Mouse (Mus musculus): ENCODE measurements around the gene Pet117.

Gene Pet117

DNA sequence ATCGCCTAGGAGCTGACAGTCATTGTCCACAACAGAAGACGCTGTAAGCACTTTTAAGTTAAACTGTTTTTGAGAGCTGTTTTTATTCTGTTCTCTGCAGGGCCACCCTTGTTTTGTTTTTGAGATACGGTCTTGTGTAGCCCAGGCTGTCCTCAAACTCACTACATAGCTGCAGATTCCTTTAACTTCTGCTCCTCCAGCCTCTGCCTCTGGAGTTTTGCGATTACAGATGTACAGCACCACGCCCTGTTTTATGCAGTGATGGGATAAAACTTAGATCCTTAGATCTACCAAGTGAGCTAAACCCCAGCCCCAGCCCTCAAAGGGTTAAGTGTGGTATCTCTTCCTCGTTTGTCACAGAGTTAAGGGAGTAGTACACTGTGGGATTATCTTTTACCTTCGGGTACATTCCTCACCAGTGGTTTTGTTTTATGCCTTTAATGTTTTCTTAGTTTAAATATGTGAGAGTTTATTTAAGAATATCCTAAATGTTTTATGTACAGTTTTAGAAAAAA, 13.9 kb downstream of the Pet117 start:
- no peak for DNase-seq (ENCODE audit: low read depth)

DNA sequence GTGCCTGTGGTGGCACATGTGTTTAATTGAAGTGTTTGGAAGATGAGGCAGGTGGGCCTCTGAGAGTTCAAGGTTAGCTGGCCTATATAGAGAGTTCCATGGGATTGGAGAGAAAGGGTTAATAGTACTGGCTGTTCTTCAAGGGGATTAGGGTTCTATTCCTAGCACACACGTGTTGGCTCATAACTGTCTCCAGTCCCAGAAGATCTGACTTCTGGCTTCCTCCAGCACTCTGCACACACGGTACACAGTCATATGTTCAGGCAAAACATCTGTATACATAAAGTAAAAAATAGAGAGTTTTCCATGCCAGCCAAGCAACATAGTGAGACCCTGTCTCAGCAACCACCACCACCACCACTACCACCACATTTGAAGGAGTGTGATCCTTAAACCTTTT, 17.5 kb downstream of the Pet117 start:
- no peak for DNase-seq (ENCODE audit: low read depth)

DNA sequence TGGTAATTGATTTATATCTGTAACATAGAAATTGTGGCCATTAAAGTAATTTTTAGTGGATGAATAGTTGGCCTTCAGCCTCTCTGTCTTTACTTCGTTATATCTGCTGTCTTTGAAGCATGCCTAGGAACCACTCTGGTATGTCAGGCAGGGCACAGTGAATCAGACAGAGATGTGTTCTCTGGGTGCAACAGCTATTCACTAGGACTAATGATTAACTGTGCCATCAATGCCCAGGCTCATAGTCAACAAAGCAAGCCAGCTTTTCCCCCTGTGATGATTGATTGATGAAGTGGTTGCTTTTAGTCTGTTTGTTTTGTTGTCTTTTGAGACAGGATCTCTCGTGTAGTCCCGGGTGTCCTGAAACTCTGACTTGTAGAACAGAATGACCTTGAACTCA, 19.6 kb downstream of the Pet117 start:
- DNase-seq (ENCODE audit: low read depth), result no peak

DNA sequence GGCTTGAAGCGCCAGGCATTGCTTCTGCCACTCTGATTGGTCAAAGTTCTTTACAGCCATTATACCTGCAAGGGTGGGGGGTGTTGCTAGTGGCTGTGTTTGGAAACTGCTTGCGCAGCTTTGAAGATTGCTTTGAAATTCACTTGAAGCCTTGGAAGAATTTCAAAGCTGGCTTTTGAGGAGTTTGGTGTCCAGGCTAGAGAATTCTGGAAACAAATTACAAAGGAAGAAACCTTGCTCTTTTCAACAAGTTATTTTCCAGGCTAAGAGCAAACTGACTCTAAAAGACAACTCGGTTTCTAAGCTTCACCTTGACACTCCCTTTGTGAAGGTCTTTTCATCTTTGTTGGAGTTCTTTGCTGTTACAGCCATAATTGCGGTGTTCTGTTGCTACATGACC, 30.7 kb downstream of the Pet117 start:
- no peak for DNase-seq (ENCODE audit: low read depth)

DNA sequence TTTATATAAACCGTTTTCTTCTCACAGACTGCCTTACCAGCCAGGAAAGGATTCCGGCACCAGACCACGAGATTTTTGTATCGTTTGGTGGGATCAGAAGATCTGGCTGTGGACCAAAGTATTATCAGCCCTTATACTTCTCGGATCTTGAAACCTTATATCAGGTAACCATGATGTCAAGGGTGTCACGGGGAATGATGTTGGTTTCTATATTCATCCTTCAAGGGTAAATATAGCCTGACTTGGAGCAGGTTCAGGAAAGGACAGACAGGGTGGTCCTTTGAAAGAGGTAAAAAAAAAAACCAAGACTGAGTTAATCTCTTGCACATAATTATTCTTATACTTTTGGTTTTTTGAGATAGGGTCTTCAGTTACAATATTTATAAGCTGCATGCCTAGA, 31.9 kb downstream of the Pet117 start:
- no peak for DNase-seq (ENCODE audit: low read depth)

DNA sequence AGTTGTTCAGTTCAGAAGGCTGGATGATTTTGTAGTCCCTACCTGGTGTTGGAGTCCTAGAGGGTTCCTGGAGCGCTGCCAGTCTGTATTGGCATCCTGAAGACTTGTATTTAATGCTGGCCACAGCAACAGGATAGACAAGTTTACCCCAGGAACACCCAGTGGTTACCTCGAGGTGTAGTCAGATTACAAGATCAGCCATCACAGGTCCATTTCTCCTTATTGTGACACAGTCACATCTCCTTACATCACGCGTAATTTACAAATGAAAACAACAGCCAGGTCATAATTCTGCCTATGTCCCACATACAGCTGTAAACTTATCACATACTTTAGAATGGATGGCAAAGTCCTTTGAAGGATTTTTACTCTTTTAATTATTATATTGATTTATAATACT, 40.2 kb downstream of the Pet117 start:
- no peak for DNase-seq (ENCODE audit: low read depth)

DNA sequence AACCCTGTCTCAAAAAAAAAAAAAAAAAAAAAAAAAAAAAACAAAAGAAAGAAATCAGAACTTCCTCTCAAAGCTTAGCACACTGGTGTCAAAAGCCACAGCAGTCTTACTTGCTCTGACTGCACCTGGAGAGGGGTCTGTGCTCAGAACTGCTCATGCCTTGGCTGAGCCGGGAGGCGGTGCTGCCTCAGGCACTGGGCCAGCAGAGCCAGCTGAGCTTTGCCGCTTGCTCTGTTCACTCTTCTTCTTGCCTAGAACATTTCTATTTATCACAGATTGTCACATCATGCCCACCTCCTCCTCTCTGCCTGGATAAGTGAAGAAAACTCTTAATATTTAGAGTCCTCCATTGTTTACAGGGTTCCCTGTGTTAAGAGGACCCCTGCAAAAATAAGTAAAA, 41.8 kb downstream of the Pet117 start:
- DNase-seq (ENCODE audit: low read depth), result no peak

DNA sequence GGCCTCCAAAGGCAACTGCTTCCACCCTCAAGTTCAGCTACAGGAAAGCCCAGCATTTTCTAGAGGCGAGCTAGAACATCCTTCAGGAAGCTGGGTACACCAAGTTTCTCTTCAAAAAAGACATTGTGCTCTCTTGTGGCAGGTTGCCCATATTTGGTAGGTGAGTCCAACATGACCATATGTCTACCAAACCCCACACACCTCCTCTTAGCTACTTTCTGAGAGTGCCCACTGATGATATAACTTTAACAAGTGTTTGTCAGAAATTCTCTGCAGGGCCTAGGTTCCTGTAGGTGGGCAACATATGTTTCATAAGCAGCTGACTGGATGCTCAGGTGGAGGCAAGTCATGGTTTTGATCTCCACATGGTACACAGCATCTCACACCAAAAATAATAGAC, 45.9 kb downstream of the Pet117 start:
- DNase-seq (ENCODE audit: low read depth), result no peak

DNA sequence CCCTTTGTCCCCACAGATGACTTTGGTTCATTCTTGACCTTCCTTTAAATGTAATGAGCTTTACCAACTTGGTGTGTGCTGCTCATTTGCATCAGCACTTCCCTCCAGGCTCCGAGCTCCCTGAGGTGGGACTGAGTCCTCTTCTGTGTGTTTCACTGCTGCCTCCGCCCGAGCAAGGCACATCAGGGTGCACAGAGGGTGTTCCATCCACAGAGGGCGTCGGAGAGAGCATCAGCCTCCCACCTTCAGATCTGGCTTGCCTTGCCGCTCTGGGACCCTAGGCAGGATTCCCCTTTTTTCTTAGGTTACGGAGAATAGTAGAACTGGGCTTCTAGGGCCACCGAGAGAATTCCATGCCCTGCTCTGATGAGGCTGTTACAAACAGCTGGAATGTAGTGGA, 48.1 kb downstream of the Pet117 start:
- DNase-seq (ENCODE audit: low read depth), result no peak

DNA sequence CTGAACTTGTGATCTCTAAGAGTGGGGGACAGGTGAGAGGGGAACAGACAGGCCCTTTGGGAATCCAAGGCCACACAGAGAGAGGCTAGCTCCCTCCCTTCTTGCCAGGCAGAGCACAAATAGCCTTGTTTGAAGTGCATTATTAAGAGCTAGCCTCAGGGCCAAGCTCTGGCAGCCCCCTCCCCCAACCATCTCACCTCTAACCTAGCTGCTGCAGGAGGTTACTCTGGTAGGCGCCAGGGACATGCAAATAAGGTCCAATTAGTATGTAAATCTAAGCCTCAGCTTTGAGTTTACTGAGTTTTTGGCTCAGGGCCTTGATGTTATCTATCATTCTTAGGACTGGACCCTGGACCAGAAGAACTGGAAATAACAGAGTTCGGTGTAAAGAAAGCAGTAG, 49.3 kb downstream of the Pet117 start:
- DNase-seq (ENCODE audit: low read depth), result no peak

DNA sequence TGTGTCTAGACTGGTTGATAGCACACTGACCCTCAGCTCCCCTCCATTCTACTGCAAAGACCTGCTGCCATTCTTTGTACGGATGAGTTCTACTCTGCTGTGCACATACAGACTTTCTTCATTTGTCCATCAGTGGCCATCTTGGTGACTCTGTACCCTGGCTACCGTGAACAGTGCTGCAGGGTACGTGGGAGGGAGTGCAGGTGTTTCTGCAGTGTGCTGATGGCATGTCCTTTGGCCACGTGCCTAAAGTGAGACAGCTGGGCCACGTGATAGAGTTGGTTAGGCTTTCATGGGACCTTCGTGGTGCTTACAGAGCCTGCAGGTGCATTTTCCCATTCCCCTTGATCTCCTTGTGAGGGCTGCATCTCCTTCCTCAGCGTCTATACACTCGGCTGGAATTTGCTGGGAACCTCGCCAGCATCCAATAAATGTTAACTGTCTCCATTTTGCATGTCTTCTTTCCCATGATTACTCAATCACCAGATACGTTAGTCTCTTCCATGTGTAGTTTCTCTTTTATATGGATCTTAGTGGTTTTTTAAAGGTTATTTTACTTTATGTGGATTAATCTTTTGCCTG, 53.4 kb downstream of the Pet117 start:
- peak; percentile 52 for DNase-seq (ENCODE audit: low read depth)
